Mouse (Mus musculus): ENCODE results near the gene Bdp1. TPM values are rescaled to one million over a fixed set of nuclear protein-coding genes. Genes with fewer than 3 reads are reported as not detected.
"Not testable (repeated sequence)": the region's sequence is repeated elsewhere in the genome, so short reads cannot be mapped to it uniquely, and the experiment has no call there.

The Bdp1 gene
- polyA plus RNA-seq, 1 experiment from 2014 or later, result 32.0 TPM

DNA sequence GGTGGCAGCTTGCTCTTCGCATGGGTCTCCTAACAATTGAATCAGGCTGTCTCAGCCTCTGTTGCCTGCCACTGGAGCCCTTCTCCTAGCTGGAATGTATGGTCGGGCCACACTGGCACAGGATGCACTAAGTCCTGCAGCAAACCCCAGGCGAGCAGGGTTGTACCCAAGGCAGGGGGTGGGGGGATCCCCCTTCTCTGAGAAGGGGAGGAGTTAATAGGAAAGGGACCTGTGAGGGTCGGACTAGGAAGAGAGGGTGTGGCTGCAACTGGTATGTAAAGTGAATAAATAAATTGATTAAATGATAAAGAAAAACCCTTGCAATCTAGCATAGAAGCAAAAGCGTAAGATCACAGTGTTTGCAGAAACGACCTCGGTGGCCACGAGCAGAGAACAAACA, 32.4 kb downstream of the Bdp1 start:
- no peak overlapping the region for H3K4me2 ChIP-seq
- no peak for ATAC-seq (ENCODE audit: borderline replicate concordance, extremely low read depth, low FRiP score, low TSS enrichment)

GRCm38 (mm10) chr13:100067821-100068220, 36.0 kb downstream of the Bdp1 start:
- ATAC-seq (ENCODE audit: borderline replicate concordance, extremely low read depth, low FRiP score, low TSS enrichment), result no peak
- Histone ChIP-seq H3K4me2 (no peak overlapping the region), H3K27ac (no peak overlapping the region), H3K4me1 (no peaks in the 10 kb centered on the region), H3K27me3 (no peaks in the 10 kb centered on the region), H3K9me3 (no peaks in the 10 kb centered on the region), H3K9ac (no peak overlapping the region), H3K36me3 (peaks cover 57% of the 10 kb centered on the region), H3K4me3 (no peak overlapping the region)
- 77% methylated on average over 6 of the region's 6 CpGs for WGBS

More for the DNA sequence above, 32.4 kb downstream of the Bdp1 start:
- 82% methylated on average over 8 of the region's 8 CpGs for WGBS
- no peak overlapping the region for H3K27ac ChIP-seq
- no peak overlapping the region for H3K4me3 ChIP-seq
- H3K9me3 ChIP-seq, result no peaks in the 10 kb centered on the region
- no peaks in the 10 kb centered on the region for H3K4me1 ChIP-seq
- no peaks in the 10 kb centered on the region for H3K27me3 ChIP-seq
- peaks cover 66% of the 10 kb centered on the region for H3K36me3 ChIP-seq
- no peak overlapping the region for H3K9ac ChIP-seq

GRCm38 (mm10) chr13:100063936-100064335, 39.9 kb downstream of the Bdp1 start:
- H3K36me3 ChIP-seq, result peaks cover 66% of the 10 kb centered on the region
- no peak overlapping the region for H3K27ac ChIP-seq
- H3K9me3 ChIP-seq, result no peaks in the 10 kb centered on the region
- H3K27me3 ChIP-seq, result no peaks in the 10 kb centered on the region
- H3K9ac ChIP-seq, result no peak overlapping the region
- no peaks in the 10 kb centered on the region for H3K4me1 ChIP-seq
- ATAC-seq (ENCODE audit: borderline replicate concordance, extremely low read depth, low FRiP score, low TSS enrichment), result peak; percentile 23; the same call in 1 of the 2 replicates
- 51% methylated on average over 3 of the region's 3 CpGs for WGBS
- H3K4me3 ChIP-seq, result no peak overlapping the region
- H3K4me2 ChIP-seq, result no peak overlapping the region

GRCm38 (mm10) chr13:100057738-100058137, 46.1 kb downstream of the Bdp1 start:
- H3K36me3 ChIP-seq, result peaks cover 83% of the 10 kb centered on the region
- not testable (repeated sequence) for H3K4me1 ChIP-seq; H3K27me3 ChIP-seq; H3K9ac ChIP-seq; ATAC-seq (ENCODE audit: borderline replicate concordance, extremely low read depth, low FRiP score, low TSS enrichment); H3K27ac ChIP-seq; H3K4me2 ChIP-seq; H3K4me3 ChIP-seq; H3K9me3 ChIP-seq
- WGBS, result 96% methylated on average over 8 of the region's 8 CpGs

DNA sequence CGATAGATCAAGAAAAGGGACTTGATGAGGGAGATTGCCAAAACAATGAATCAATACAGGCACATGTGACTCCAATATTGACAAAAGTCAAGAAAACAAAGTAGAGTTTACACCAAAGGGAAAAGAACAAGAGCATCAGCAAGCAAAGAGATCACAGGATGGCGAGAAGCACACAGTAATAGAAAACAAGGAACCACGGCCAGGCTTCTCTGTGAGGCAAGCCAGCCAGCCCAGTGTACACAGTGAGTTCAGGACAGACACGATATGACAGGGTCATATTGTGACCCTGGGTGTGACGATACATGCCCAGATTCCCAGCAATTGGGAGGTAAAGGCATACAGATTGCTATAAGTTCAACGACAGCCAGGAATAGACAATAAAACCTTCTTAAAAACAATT, 77.9 kb downstream of the Bdp1 start:
- peaks cover 67% of the 10 kb centered on the region for H3K36me3 ChIP-seq
- H3K9ac ChIP-seq, result no peak overlapping the region
- H3K27me3 ChIP-seq, result no peaks in the 10 kb centered on the region
- H3K4me2 ChIP-seq, result no peak overlapping the region
- ATAC-seq (ENCODE audit: borderline replicate concordance, extremely low read depth, low FRiP score, low TSS enrichment), result no peak
- H3K4me1 ChIP-seq, result no peaks in the 10 kb centered on the region
- WGBS, result 86% methylated on average over 6 of the region's 6 CpGs
- H3K27ac ChIP-seq, result no peak overlapping the region
- no peak overlapping the region for H3K4me3 ChIP-seq
- no peaks in the 10 kb centered on the region for H3K9me3 ChIP-seq

GRCm38 (mm10) chr13:100016891-100017290, 87.0 kb downstream of the Bdp1 start:
- 81% methylated on average over 9 of the region's 9 CpGs for WGBS
- ATAC-seq (ENCODE audit: borderline replicate concordance, extremely low read depth, low FRiP score, low TSS enrichment), result no peak
- no peak overlapping the region for H3K4me2 ChIP-seq
- no peak overlapping the region for H3K4me3 ChIP-seq
- no peak overlapping the region for H3K9ac ChIP-seq
- H3K27ac ChIP-seq, result no peak overlapping the region
- no peaks in the 10 kb centered on the region for H3K9me3 ChIP-seq
- peaks cover 10% of the 10 kb centered on the region for H3K36me3 ChIP-seq
- no peaks in the 10 kb centered on the region for H3K27me3 ChIP-seq
- peaks cover 18% of the 10 kb centered on the region for H3K4me1 ChIP-seq

DNA sequence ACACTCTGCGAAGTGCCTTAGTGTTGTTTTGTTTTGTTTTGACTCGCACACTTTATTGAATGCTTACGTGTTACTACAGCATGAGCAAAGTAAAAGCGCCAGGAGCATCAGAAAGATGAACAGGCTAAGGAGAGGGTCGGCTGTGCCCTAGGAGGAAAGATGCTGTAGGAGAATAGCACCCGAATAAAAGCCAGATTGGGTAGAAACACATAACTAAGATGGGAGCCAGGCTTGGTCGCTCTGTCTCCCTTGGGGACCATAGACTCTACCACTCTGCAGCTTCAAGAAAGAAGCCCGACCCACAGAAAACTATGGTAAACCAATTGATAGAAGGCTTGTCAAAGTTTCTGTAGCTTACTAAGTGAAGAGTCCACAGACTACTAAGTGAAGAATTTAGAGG, 87.9 kb downstream of the Bdp1 start:
- WGBS, result 9% methylated on average over 8 of the region's 8 CpGs

DNA sequence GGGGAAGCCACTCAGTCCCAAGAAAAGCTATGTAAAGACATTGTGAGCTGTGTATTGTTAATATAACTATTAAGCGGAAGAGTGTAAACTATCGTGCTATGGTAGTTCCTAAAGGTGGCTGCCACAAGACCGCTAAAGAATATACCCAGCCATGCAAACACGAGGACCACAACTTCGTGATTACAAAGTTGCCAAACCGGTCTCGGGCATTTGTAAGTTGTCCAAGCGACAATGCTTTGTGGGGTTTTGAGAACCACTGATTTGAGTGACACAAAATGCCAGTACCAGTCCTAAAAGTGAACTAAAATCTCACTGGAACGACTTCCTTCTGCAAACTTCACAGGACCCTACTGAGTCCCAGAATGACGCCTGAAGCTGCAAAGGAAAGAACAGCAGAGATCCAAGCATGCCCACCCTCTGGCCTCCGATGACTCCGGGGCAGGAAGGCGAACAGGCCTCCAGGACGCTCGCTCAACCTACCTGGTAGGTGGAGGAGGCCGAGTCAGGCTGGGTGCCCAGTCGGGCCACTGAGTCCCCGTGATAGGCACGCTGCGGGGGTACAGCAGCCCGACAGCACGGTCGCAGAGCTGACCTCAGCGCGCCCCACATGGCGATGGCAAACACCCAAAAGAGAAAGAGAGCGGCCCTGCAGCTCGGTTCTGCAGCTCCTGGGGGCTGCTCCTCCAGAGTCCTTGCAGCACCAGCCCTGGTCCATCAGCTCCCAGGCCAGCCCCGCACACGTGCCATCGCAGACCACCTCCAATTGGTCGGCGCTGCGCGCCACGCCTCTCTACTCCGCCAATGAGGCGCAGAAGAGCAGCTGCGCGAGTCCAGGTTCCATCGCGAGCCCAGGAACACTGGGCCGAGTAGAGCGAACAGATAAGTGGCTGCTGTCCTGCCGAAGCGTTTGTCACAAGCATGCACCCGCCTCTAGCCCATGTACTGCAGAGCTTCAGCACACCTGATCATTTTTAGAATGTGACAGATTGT, 88.7 kb downstream of the Bdp1 start, which contains the start of gene Mccc2:
TSS of gene Mccc2 (minus strand) at position 734 of the 990 bp plus-strand sequence.
- Histone ChIP-seq H3K4me1 (peaks cover 18% of the 10 kb centered on the region), H3K4me3 (peak within 1 kb of the TSS; percentile 75), H3K27me3 (no peaks in the 10 kb centered on the region), H3K36me3 (peaks cover 3% of the 10 kb centered on the region; the same call in 1 of the 2 replicates), H3K9ac (peak within 1 kb of the TSS; percentile 78), H3K9me3 (no peaks in the 10 kb centered on the region), H3K4me2 (peak within 1 kb of the TSS; percentile 88), H3K27ac (peak within 1 kb of the TSS; percentile 86)
- peak; percentile 100 for ATAC-seq (ENCODE audit: borderline replicate concordance, extremely low read depth, low FRiP score, low TSS enrichment)
- 3% methylated on average over 42 of the region's 47 CpGs for WGBS

More for the DNA sequence above, 87.9 kb downstream of the Bdp1 start:
- no peaks in the 10 kb centered on the region for H3K27me3 ChIP-seq
- no peaks in the 10 kb centered on the region for H3K9me3 ChIP-seq
- H3K9ac ChIP-seq, result peak overlapping the region; percentile 36
- peak overlapping the region; percentile 75 for H3K4me3 ChIP-seq
- peak overlapping the region; percentile 34 for H3K27ac ChIP-seq
- peak; percentile 16; the same call in 1 of the 2 replicates for ATAC-seq (ENCODE audit: borderline replicate concordance, extremely low read depth, low FRiP score, low TSS enrichment)
- peak overlapping the region; percentile 88 for H3K4me2 ChIP-seq
- H3K4me1 ChIP-seq, result peaks cover 18% of the 10 kb centered on the region
- peaks cover 7% of the 10 kb centered on the region; the same call in 1 of the 2 replicates for H3K36me3 ChIP-seq

DNA sequence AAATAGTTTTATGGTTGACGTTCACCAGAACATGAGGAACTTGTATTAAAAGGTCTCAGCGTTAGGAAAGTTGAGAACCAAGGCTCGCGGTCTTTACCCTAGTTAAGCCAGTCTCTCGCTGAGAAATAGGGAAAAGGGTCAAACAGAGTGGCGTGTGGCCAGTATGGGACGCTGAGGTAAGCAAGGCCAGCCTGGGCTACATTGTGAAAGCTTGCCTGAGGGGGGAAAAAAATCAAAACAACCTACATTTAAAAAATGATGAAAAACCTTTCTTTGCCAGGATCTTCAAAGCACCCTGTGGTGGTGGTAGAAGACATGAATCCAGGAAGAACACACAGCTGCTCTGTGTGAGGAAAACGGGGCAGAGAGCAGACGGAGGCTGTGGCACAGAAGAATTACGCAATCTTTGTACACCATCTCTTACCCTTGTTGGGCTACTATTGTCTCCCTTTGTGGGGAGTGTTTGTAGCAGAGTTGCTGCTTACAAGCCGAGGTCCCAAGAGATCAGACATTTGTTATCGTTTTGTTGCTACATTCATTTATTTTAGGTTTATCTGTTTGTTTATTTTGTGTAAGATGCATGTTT, 97.9 kb downstream of the Bdp1 start:
- Histone ChIP-seq H3K4me2 (no peak overlapping the region), H3K4me3 (no peak overlapping the region), H3K27ac (no peak overlapping the region), H3K4me1 (no peaks in the 10 kb centered on the region), H3K27me3 (no peaks in the 10 kb centered on the region), H3K9ac (no peak overlapping the region), H3K9me3 (no peaks in the 10 kb centered on the region), H3K36me3 (no peaks in the 10 kb centered on the region)
- ATAC-seq (ENCODE audit: borderline replicate concordance, extremely low read depth, low FRiP score, low TSS enrichment), result no peak
- 77% methylated on average over 12 of the region's 12 CpGs for WGBS

GRCm38 (mm10) chr13:100001790-100002196, 102.1 kb downstream of the Bdp1 start:
- no peaks in the 10 kb centered on the region for H3K4me1 ChIP-seq
- no peaks in the 10 kb centered on the region for H3K27me3 ChIP-seq
- no peaks in the 10 kb centered on the region for H3K36me3 ChIP-seq
- H3K4me2 ChIP-seq, result no peak overlapping the region
- H3K27ac ChIP-seq, result no peak overlapping the region
- 39% methylated on average over 5 of the region's 5 CpGs for WGBS
- no peak overlapping the region for H3K9ac ChIP-seq
- H3K4me3 ChIP-seq, result no peak overlapping the region
- peak; percentile 57; the same call in 1 of the 2 replicates for ATAC-seq (ENCODE audit: borderline replicate concordance, extremely low read depth, low FRiP score, low TSS enrichment)
- H3K9me3 ChIP-seq, result no peaks in the 10 kb centered on the region

DNA sequence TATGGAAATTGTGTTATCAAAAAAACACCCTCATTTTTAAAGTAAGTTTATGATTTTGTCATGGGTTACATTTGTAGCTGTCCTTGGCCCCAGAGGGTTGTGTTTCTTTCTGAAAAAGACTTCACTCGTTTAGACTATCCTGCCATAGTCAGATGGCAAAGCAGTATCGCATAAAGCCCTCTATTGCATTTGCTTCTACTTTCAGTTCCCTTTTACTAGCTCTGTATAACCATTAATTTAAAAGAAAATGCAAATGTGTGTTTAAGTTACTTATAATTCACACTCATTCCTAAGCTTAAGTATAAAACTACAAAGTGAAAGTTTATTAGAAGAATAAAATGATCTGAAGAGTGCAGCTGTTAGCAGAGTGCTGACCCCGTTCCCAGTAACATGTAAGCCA, 104.8 kb downstream of the Bdp1 start:
- H3K4me3 ChIP-seq, result no peak overlapping the region
- WGBS, result 89% methylated on average over 3 of the region's 3 CpGs
- H3K36me3 ChIP-seq, result no peaks in the 10 kb centered on the region
- H3K9me3 ChIP-seq, result no peaks in the 10 kb centered on the region
- no peaks in the 10 kb centered on the region for H3K27me3 ChIP-seq
- H3K27ac ChIP-seq, result no peak overlapping the region
- no peak overlapping the region for H3K9ac ChIP-seq
- no peaks in the 10 kb centered on the region for H3K4me1 ChIP-seq
- no peak overlapping the region for H3K4me2 ChIP-seq
- ATAC-seq (ENCODE audit: borderline replicate concordance, extremely low read depth, low FRiP score, low TSS enrichment), result no peak

- H3K9me3 ChIP-seq, result no peaks in the 10 kb centered on the region
- 87% methylated on average over 3 of the region's 3 CpGs for WGBS
Observed at GRCm38 (mm10) chr13:99998099-99998498, 105.8 kb downstream of the Bdp1 start.

More at GRCm38 (mm10) chr13:99998099-99998498, 105.8 kb downstream of the Bdp1 start:
- H3K27ac ChIP-seq, result no peak overlapping the region
- no peaks in the 10 kb centered on the region for H3K36me3 ChIP-seq
- no peak for ATAC-seq (ENCODE audit: borderline replicate concordance, extremely low read depth, low FRiP score, low TSS enrichment)
- H3K27me3 ChIP-seq, result no peaks in the 10 kb centered on the region
- no peak overlapping the region for H3K4me3 ChIP-seq
- H3K4me1 ChIP-seq, result no peaks in the 10 kb centered on the region
- H3K9ac ChIP-seq, result no peak overlapping the region
- H3K4me2 ChIP-seq, result no peak overlapping the region

All from lung, embryonic 15.5 days (tissue).